Mouse (Mus musculus): ENCODE results near the gene Pan3.
A peak's percentile ranks its signal among the peaks of the same experiment; 100 is the strongest.
"Not testable (repeated sequence)": the region's sequence is repeated elsewhere in the genome, so short reads cannot be mapped to it uniquely, and the experiment has no call there.

Gene Pan3

DNA sequence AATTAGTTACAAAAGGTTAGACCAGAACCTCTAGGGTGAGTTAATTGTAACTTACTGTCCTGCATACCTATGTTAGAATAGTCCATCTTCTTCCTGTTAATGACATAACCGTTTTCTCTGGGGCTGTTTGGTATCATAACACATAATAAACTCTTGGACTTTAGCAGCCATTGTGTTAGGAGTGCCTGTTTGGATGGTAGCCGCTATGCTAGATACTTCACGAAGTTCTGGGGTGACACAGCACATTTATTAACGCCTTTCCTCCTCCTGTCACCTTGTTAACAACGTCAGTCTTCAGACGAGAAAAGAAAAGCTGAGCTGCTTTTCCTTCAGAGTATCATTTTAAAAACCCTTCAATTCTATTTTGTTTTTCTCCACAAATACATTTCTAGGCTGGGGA lies 59.3 kb downstream of the Pan3 start:
- no peak for DNase-seq

DNA sequence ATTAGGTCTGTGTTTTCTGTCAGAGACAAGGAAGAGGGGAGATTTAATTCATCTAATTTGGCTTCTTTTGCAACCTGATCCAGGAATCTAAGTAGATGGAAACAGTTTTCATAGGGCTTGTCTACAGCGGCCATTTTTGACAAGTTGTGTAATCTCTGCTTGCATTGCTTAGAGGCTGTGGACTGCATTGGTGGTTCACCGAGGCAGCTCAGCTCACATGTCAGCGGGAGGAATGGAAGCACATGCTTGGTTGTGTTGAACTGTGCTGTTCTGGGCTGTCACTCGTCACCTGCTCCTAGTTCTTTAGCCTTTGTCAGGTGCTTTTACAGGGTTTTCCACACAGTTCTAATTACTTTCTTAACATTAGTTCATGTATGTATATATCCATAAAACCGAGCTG lies 60.9 kb downstream of the Pan3 start:
- DNase-seq: no peak

DNA sequence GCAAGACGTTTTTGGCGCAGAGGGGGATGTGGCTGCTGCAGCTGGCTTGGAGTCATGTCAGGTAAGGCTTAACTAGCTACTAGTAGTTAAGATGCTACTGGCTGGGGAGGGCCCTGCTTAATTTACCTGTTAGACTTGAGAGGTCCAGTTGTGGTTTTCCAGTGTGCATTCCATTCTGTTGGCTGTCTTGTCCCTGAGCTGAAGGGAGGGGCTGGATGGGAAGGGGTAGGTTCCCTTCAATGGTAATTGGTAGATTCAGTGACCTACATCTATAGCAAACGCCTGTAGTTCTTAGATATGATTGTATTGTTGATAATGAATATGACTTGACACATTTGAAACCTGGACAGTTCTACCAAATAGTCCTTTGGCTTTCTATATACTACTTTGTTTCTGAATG lies 62.5 kb downstream of the Pan3 start:
- DNase-seq: no peak

DNA sequence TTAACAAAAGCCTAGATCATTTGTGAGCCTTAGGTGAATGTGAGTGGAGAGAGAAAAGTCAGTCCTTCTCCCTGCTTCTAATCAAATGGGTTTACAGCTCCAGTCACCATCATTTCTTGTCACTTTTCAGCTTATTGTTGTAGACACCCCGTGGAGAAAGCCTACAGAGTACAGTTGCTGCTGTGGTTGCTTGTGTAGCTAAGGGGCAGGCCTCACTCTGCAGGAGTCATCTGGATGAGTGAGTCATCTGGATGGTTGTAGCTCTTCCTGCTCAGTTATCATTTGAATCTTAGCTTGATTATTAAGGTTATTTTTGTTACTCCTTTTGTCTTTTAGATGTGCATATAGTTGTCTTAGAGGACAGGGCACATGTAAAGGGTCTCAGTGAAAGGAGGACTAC lies 63.2 kb downstream of the Pan3 start:
- DNase-seq: no peak

DNA sequence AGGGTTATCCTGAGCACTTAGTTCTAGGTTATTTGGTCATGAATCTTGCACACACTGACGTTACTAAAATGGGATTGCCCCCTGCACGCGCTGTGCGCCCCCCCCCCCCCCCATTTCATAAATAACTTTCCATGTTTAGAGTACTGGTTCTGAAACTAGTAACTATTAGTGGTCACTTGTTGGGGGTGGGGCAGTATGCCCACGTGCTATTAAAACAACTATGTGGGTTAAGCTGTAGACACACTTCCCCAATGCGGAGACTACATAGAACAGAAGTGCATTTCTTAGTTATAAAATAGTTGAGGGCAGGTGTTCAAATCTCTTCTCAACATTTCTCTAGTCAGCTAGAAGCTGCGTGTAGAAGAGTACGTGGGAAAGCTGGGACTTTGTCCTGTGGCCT lies 63.7 kb downstream of the Pan3 start:
- DNase-seq: no peak

DNA sequence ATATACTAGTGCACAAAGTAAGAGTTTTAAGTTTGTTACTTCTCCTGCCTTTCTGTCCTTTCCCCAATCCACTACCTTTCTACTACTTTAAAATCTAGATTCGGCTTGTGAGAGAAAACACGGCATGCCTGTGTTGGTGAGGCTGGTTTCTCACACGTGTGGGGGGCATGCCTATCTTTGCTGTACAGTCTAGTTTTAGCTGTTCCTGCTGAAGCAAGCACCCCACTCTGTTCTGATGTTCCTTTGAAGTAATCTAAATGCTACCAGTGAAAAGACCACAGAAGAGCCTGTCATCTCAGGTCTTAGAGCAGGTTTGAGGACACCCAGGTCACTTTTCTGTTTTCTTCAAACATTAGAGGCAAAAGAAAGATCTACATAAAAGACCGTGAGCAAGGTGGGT lies 64.4 kb downstream of the Pan3 start:
- DNase-seq: no peak

DNA sequence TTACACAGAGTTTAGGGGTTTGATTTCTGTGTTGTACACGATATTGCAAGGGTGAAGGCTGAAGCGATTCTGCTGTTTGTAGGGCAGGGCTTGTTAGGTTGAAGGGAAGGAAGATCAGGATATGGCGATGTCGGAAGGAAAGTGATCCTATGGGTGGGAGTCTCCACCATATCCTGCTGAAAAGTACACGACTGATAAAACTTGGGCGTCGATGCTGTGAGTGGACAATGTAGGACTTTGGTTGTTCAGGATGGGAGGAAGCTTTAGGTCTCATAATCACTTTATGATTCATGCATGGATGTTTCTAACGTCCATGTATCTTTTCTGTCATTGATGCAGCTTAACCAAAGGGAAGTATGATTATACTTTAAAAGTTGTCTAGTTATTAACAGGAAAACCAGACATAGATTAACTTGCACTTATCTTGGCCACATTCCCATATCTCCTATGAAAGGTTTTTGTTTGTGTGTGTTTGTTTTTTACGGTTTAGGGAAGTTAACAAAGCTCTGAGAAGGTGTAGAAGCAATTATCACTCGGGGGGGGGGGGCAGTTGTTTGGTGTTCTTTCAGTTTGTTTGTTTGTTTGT lies 64.9 kb downstream of the Pan3 start:
- DNase-seq: no peak

DNA sequence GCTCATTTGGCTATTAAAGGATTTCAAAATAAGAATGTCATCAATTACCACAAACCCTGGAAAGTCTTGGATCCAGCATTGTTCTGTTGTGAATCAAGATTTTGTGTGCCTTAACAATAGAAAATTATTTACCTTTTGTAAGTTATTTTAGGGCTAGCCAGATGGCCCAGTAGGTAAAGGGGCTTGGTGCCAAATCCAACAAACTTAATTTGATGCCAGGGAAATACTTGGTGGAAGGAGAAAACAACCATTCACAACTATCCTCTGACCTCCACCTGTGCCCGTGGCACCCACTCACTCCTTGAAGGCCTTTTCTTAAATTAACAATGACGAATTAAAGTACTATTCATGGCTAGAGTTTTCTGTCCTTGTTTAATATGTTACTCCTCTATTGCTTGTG lies 66.0 kb downstream of the Pan3 start:
- DNase-seq: peak in 1 of 2 experiments; percentile 25

DNA sequence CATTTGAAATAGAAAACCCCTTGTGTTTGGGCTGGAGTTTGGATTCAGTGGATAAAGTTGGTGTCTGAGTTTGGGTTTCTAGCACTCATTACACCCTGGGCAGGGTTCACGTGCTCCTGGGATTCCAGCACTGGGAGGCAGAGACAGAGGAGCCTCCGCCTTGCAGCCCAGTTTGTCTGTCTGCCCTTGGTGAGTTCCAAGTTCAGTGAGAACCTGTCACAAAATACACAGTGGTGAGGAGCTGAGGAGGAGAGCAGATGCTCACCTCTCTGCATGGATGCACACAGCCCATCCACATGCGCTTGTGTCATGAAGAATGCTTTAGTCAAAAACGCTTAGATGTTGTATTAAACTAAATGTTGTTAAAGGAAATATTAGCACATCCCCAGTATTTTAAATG lies 67.0 kb downstream of the Pan3 start:
- DNase-seq: peak; percentile 57 to 64

DNA sequence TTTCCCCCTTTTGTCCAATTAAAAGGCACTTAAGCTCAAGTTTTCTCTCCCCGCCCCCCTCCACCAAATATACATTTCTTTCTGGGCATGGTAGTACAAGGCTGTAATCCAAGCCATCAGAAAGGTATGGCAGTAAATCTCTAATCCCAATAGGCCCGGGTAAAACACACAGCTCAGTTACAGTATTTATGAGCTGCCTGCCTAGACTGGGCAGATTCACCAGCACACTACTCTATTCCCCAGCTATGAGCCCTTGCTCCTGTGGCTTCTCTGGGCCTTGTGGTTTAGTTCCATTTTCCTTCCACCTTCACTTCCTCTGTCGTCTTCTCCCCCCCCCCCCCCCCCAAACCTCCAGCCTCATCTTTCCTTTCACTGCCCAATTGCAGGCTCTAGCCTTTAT lies 67.8 kb downstream of the Pan3 start:
- DNase-seq: no peak

DNA sequence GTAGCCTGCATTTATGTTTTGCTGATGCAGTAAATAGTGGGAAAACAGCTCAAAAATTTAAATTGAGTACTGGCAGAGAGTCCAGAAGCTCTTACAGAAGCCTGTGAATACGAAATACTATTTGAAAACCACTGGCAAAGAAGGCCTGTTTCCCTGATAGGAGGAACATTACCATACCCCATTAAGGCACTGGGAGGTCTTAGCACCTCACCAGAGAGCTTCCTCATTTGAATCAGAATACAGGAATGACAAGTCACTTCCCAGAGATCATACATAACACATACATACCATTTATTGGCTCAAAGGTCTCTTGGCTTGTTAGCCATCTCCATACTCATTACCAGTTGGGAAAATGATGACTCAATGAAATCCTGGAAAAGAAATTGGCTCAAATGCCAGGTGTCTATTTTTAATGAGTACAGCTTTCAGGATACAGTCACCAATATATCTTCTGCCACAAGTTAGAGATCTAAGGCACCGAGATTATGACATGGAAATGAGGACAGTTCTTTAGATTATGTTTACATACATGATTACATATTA lies 71.6 kb downstream of the Pan3 start:
- no peak for DNase-seq

DNA sequence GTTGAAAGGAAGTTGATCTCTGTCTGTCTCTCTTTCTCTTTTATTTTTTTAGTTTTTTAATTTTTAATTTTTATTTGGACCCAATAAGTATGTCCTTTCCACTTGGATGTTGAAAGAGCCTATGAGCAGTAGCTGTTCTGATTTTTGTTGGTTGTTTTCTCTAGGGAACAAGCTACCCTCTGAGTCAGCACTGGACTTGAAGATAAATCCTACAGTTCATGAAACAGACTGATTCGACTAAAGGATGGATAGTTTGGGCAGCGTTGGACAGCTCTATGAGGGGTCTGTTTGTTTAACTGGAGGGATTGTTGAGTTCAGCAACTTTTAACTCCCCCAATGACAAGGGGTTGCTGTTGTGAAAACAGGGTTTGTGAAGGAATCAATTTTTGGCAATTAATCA lies 73.0 kb downstream of the Pan3 start:
- no peak for DNase-seq

DNA sequence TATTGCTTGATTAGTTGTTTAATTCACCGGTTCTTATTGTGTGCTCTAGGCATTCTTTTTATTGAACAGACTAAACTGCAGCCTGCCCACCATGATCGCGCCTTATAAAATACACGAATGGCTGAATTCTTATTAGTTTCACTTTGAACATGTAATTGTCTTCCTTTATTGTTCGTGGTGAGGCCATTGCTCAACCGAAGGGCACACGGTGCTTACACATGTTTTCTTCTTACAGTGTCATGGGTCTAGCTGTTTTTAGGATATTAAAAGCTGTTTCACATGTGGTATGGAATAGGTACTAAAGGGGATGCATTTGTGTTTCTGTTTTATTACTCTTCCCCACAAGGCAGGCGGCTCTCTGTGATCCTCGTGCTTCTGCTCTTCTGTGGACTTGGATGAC lies 81.4 kb downstream of the Pan3 start:
- DNase-seq: no peak

DNA sequence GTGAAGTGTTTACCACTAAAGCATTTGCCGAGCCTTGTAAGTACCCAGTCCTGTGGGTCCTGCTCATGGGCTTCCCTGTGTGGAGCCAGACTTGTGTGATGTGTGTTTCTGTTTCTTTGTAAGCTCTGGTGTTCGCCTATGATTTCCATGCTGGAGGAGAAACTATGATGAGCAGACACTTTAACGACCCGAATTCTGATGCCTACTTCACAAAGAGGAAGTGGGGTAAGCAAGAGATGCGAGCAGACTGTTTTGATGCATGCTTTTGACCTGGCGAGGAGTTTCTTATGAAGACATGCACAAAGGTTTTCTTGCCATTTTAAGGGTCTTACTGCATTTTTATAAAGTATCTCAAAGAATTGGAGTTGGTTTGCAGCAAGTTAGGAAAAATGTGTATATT lies 97.0 kb downstream of the Pan3 start:
- DNase-seq: no peak

DNA sequence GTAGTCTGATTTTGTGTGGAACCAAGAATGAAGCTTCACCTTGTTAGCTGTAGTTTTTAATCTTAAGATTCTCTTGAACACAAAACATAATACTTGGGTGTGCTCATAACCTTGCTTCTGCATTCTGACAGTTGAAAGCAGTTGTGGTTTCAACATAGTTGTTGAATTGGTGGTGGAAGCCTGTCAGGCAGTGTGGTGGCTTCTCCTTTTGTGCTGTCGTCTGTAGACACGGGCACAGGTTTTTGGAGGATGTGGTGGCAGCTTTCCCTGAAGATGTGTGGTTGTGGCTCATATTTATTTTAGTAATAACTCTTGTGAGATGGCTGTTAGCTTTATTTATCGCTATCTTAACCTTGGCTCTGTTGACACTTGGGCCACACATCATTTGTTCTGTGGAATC lies 97.8 kb downstream of the Pan3 start:
- DNase-seq: no peak

DNA sequence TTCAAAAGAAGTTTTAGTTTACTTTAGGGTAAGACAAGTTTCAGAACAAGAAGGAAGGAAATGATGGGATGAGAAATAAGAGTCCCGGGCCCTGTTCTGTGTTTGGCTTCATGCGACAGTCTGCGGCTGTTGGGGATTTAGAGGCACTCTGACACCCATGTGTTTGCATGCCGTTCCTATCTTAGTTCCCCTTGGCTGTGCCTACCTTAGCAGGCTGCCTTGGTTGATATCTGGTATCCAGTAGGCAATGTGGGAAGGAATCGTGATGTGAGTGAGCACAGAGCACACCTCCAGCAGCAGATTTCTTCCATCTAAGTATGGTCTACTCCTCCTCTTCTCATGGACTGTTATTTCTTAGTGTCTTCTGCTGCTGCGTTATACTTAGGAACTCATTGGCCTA lies 102.1 kb downstream of the Pan3 start:
- DNase-seq: no peak

DNA sequence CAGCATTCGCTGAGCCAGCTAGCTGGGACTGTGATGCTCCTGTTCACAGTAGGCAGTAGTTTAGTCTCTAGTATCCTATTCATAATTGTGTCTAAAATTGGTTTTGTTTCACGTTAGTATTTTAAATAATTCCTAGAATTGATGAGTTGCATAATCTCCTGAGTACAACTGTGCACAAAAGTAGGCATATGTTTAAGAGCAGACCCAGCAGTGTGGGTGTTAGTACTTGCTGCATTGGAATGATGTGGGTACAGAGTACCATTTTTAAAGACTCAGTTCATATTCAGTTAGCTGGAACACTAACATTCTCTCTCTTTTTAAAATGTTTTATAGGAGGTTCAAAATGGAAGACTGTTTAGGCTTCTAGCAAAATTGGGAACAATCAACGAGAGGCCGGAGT lies 109.4 kb downstream of the Pan3 start:
- DNase-seq: no peak

DNA sequence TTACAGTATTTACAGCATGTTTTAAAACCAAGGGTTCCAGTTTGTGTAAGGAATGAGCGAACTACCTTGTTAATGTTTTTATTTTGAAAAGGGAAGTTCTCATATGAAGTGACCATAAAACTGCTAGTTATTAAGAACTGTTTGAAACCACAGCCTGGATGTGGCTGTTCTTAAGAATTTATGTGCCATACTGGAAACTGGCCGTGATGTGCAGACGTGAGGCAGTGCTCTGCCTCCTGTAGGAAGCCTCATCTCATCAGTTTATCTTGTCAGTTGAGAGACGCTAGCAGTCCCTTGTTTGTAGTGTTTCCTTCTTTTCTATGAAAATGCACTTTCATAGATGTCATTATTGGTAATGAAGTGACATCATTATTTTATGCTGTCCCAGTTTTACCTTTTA lies 109.9 kb downstream of the Pan3 start:
- DNase-seq: no peak

DNA sequence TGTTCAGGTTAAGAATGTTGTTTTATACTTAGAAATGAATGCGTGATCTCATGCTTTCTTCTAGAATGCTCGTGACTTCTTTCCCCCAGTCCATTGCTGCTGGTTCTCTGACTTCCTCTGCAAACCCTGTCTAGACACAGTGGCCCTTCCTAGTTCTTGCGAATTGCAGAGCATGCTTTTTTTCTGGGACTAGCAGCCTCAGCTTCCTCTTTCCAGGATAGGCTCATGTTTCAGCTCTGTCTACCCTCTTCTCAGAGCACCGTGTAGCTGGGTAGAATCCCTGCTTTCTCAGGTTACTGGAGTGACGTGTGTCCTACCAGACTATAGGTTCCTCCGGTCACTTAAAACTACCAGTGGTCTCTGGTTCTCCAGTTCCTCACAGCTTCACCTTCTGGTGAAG lies 112.3 kb downstream of the Pan3 start:
- DNase-seq: no peak

DNA sequence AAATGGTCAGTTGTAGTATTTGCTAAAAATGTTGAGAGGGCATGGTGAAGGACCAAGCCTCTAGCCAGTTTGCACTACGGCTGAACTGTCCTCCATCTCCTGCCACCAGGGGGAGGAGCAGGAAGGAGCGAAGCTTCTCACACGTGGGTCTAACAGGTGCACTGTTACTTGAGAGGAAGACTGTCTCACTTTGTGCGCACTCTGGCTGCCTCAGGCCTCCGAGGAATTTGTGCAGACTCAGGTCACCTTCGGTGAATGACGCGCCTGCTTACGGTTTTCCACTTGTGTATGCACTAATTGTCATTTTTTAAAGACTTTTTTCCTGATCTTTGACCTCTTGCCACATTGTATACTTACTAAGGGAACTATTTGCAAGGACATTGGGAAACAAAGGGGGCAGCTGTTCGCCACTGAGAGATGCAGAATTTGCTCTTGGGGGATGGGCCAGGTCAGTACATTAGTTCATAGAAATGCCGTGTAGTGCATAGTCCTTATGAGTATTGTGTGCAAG lies 115.8 kb downstream of the Pan3 start:
- DNase-seq: no peak

DNA sequence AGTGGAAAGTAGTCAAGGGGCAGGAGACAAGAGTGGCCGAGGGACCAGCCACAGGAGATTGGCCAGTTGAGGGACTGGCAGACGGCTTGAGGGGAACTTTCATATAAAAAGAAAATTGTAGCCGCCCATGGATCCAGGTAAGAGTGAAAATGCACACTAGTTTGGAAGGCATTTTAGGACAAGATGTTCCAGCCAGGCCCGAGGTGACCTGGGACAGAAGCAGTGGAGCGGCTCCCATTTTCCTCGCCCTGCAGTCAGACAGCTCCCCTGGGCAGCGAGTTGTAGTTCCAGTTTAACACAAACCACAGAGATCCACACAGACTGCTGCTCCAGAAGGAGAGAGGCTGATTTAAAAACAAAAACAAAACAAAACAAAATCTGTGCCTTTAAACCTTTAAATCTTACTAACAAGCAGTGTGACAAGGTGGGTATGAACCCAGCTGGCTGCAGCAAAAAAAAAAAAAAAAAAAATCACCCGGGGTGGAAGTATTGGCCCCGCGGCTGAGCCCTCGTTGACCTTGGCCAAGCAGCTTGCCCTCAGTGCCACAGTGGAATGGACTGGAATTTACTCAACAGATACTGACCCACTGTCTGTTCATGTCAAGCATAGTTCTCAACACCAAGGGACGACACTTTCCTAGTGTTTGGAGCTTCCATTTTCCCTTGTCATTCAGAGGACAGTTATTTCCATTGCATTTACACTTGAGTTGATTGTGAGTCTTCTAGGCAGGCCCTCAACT lies 119.2 kb downstream of the Pan3 start:
- DNase-seq: peak; percentile 43 to 48

DNA sequence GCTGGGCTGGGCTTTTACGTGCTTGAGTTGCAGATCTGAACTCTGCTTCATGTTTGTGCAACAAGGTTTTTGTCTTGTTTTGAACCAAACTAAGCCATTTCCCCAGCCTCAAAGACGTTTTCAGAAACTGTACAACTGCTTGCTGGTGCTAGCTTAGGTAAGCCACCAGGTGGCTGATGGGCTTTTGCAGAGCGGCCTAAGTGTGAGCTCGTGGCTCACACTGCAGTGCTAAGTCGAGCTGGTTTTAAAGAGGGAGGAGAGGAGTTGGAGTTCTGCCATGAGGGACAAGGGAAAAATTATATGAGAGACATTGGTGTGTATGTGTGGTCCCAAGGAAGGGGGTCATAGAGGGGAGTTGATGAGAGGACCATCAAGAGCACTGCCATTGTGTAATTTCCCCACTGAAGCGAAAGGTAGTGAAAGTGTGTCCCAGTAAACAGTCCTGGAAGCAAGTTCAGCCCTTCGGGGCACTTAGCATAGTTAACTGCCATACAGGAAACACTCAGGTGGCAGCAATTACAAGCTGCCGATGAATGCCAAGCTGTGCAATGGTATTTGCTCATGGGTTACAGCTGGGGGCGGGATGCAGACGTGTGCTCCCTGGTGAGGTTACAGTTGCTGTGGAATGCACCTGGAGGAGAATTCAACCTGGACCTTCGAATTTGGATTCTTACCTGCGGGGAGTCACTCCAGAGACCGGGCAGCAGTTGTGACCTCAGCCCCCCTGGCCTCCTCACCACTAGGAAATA lies 122.1 kb downstream of the Pan3 start:
- DNase-seq: peak in 1 of 2 experiments; percentile 67

DNA sequence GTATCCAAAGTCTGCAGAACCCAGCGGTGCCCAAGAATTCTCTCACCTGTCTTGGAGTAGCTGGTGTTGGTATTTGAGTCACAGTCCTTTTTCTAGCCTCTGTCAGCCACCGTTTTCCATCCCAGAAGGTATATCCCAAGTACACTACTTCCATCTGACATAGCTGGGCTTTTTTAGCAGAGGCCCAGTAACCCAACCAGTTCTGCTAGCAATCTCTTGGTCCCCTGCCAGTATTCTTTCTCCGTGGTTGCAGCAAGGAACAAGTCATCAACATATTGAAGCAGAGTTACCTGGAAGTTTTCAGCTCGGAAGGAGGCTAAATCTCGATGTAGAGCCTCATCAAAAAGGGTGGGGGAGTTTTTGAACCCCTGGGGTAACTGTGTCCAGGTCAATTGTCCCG lies 127.7 kb downstream of the Pan3 start:
- not testable (repeated sequence) for DNase-seq

All from kidney, adult 8-10 months (tissue).